Mouse (Mus musculus): ENCODE measurements around the gene Cdkn2aipnl.
A peak's percentile ranks its signal among the peaks of the same experiment; 100 is the strongest.

Cdkn2aipnl gene

GRCm38 (mm10) chr11:51967443-51968401, at the start of gene Cdkn2aipnl:
TSS of gene Cdkn2aipnl (plus strand) at chr11:51967661.
- DNase-seq: peak; percentile 93

- DNase-seq: no peak
Measured at GRCm38 (mm10) chr11:51917951-51918350, 49.5 kb upstream of the Cdkn2aipnl start.

GRCm38 (mm10) chr11:51918576-51918975, 48.9 kb upstream of the Cdkn2aipnl start:
- no peak for DNase-seq

- peak; percentile 79 for DNase-seq
Measured at GRCm38 (mm10) chr11:51921355-51922125, 45.9 kb upstream of the Cdkn2aipnl start.

GRCm38 (mm10) chr11:51922421-51922841, 45.0 kb upstream of the Cdkn2aipnl start:
- no peak for DNase-seq

GRCm38 (mm10) chr11:51925595-51925994, 41.9 kb upstream of the Cdkn2aipnl start:
- DNase-seq: peak; percentile 48

GRCm38 (mm10) chr11:51926385-51926784, 41.1 kb upstream of the Cdkn2aipnl start:
- DNase-seq: no peak

- peak; percentile 83 for DNase-seq
Measured at GRCm38 (mm10) chr11:51927106-51927505, 40.4 kb upstream of the Cdkn2aipnl start.

GRCm38 (mm10) chr11:51931138-51931537, 36.3 kb upstream of the Cdkn2aipnl start:
- DNase-seq: no peak

- peak; percentile 79 for DNase-seq
Measured at GRCm38 (mm10) chr11:51931790-51932189, 35.7 kb upstream of the Cdkn2aipnl start.

- DNase-seq: no peak
Measured at GRCm38 (mm10) chr11:51934230-51934629, 33.2 kb upstream of the Cdkn2aipnl start.

- no peak for DNase-seq
Measured at GRCm38 (mm10) chr11:51935636-51936434, 31.6 kb upstream of the Cdkn2aipnl start.

- no peak for DNase-seq
Measured at GRCm38 (mm10) chr11:51937361-51937781, 30.1 kb upstream of the Cdkn2aipnl start.

- no peak for DNase-seq
Measured at GRCm38 (mm10) chr11:51938817-51939589, 28.5 kb upstream of the Cdkn2aipnl start.

- DNase-seq: no peak
Measured at GRCm38 (mm10) chr11:51939590-51939955, 27.9 kb upstream of the Cdkn2aipnl start.

- DNase-seq: no peak
Measured at GRCm38 (mm10) chr11:51940511-51940955, 26.9 kb upstream of the Cdkn2aipnl start.

GRCm38 (mm10) chr11:51942602-51943499, 24.6 kb upstream of the Cdkn2aipnl start:
- no peak for DNase-seq

- no peak for DNase-seq
Measured at GRCm38 (mm10) chr11:51943500-51943841, 24.0 kb upstream of the Cdkn2aipnl start.

GRCm38 (mm10) chr11:51944239-51944638, 23.2 kb upstream of the Cdkn2aipnl start:
- DNase-seq: no peak

GRCm38 (mm10) chr11:51945548-51945947, 21.9 kb upstream of the Cdkn2aipnl start:
- DNase-seq: peak; percentile 64

- peak; percentile 47 for DNase-seq
Measured at GRCm38 (mm10) chr11:51946144-51946543, 21.3 kb upstream of the Cdkn2aipnl start.

Measured in layer of hippocampus, adult 9-11 months (tissue).